Mouse (Mus musculus) heart, postnatal 0 days (tissue): Measurements from ENCODE around the gene Gm42906. TPM values are rescaled to one million over a fixed set of nuclear protein-coding genes. Genes with fewer than 3 reads are reported as not detected.

Source experiments
- ATAC-seq: fragments of 200-750 bp; cut with Nextera tagmentation; 2 replicates; pipeline ENCODE4 v1.8.0; 2017; ENCODE audit warnings: low read depth, moderate number of reproducible peaks, moderate library complexity; ENCODE audit not compliant: insufficient read depth
- DNase-seq: peaks from one replicate; pipeline ENCODE4 v3.0.0-alpha.2; 2016; ENCODE audit warnings: low spot score
- H3K27ac ChIP-seq: fragments of 300-500 bp; sonication (generic); 2 replicates; pipeline ENCODE4 v1.5.1; 2014; ENCODE audit warnings: low read depth, mild to moderate bottlenecking
- H3K27me3 ChIP-seq: fragments of 300-500 bp; sonication (generic); 2 replicates; pipeline ENCODE4 v1.6.1; 2014; ENCODE audit warnings: low read length, mixed read lengths; ENCODE audit not compliant: control insufficient read depth, insufficient read depth
- H3K36me3 ChIP-seq: fragments of 300-500 bp; sonication (generic); replicated peaks from 2 replicates; pipeline ENCODE4 v1.6.1; 2014; ENCODE audit warnings: low read length, mixed read lengths; ENCODE audit not compliant: control insufficient read depth, insufficient read depth
- H3K4me1 ChIP-seq: fragments of 300-500 bp; sonication (generic); 2 replicates; pipeline ENCODE4 v1.6.1; 2014; ENCODE audit warnings: antibody characterized with exemption; ENCODE audit not compliant: control insufficient read depth, insufficient read depth
- H3K4me2 ChIP-seq: fragments of 300-500 bp; sonication (generic); 2 replicates; pipeline ENCODE4 v1.6.1; 2014; ENCODE audit warnings: low read depth, mild to moderate bottlenecking, low read length, moderate library complexity
- H3K4me3 ChIP-seq: fragments of 300-500 bp; sonication (generic); 2 replicates; pipeline ENCODE4 v1.5.1; 2014; ENCODE audit warnings: low read depth, low read length
- H3K9ac ChIP-seq: fragments of 300-500 bp; sonication (generic); replicated peaks from 2 replicates; pipeline ENCODE4 v1.6.1; 2014; ENCODE audit warnings: low read depth, low read length, mixed read lengths
- H3K9me3 ChIP-seq: fragments of 300-500 bp; sonication (generic); replicated peaks from 2 replicates; pipeline ENCODE4 v1.6.1; 2016; ENCODE audit warnings: low read length; ENCODE audit not compliant: control insufficient read depth
- CTCF ChIP-seq: IDR thresholded peaks from 2 replicates; pipeline ENCODE4 v1.5.1; 2016; ENCODE audit warnings: antibody characterized with exemption, control low read depth, low read depth
- EP300 ChIP-seq: IDR thresholded peaks from 2 replicates; pipeline ENCODE4 v1.6.1; 2016; ENCODE audit warnings: antibody characterized with exemption, low read depth
- WGBS: fragments of 180-500 bp; shearing (Covaris S2); extraction: QIAGEN DNeasy Blood & Tissue Kit; methylation state at CpG from one replicate; pipeline ENCODE4 v1.1.7; 2014; 5-methylcytosine and 5-hydroxymethylcytosine counted together
- polyA plus RNA-seq: library from polyadenylated mRNA; unstranded; fragments of >200 nt; fragmentation: Nextera tagmentation; extraction: Ambion mirVana; gene quantifications from 2 replicates; pipeline ENCODE4 v1.2.1, GENCODE M21; 2015
- total RNA-seq: library from RNA; depleted of rRNA; stranded (reverse); fragments of >200 nt; gene quantifications from 2 replicates; pipeline ENCODE4 v1.2.3, GENCODE M21; 2014; ENCODE audit warnings: low replicate concordance

The Gm42906 gene
- total and polyA plus RNA-seq, 2 experiments from 2014 or later = not detected

DNA sequence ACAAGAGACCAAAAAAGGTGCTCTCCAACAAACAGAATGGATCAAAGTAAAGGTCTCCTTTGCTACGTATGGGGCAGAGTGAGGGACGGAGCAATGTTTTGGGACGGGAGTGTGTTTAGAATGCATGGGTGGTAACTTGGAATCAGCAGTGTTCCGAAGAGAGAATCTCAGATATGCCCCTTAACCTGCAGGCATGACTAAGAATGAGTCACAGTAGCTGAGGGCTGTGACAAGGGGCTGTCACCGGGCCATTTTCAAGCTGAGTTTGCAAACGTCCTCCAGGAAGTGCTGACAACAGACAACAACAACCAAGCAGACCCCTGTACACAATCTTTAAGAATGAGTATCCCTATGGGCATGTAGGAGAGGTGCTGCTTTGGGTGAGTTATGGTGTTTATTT lies 153.7 kb downstream of the Gm42906 start:
- Histone ChIP-seq H3K9ac (no peak overlapping the region), H3K4me3 (no peak overlapping the region), H3K4me1 (no peaks in the 10 kb centered on the region), H3K27me3 (no peaks in the 10 kb centered on the region), H3K27ac (no peak overlapping the region), H3K4me2 (no peak overlapping the region), H3K9me3 (no peaks in the 10 kb centered on the region), H3K36me3 (no peaks in the 10 kb centered on the region)
- ATAC-seq = no peak
- no peak for DNase-seq
- 45% methylated on average over 6 of the region's 6 CpGs for WGBS
- TF ChIP-seq EP300 (no peak), CTCF (no peak)

DNA sequence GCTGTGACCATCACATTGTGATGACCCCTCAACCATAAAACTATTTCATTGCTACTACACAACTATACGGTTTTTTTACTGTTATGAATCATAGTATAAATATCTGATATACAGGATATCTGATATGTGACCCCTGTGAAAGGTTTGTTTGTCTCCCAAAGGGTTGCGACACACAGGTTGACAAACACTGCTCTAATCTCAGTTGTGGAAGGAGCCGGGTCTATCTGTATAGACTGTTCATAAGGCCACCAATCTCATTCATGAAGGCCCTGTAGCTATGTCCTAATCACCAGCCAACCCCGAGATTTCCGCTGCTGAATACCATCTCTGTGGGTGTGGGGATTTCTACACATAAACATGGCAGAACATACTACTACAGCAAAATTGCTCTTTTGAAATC lies 157.1 kb downstream of the Gm42906 start:
- Histone ChIP-seq H3K9me3 (no peaks in the 10 kb centered on the region), H3K4me1 (no peaks in the 10 kb centered on the region), H3K27ac (no peak overlapping the region), H3K9ac (no peak overlapping the region), H3K4me3 (no peak overlapping the region), H3K36me3 (no peaks in the 10 kb centered on the region), H3K27me3 (no peaks in the 10 kb centered on the region), H3K4me2 (no peak overlapping the region)
- TF ChIP-seq CTCF (no peak), EP300 (no peak)
- ATAC-seq (no peak), DNase-seq (no peak)
- WGBS = 84% methylated on average over 5 of the region's 5 CpGs

DNA sequence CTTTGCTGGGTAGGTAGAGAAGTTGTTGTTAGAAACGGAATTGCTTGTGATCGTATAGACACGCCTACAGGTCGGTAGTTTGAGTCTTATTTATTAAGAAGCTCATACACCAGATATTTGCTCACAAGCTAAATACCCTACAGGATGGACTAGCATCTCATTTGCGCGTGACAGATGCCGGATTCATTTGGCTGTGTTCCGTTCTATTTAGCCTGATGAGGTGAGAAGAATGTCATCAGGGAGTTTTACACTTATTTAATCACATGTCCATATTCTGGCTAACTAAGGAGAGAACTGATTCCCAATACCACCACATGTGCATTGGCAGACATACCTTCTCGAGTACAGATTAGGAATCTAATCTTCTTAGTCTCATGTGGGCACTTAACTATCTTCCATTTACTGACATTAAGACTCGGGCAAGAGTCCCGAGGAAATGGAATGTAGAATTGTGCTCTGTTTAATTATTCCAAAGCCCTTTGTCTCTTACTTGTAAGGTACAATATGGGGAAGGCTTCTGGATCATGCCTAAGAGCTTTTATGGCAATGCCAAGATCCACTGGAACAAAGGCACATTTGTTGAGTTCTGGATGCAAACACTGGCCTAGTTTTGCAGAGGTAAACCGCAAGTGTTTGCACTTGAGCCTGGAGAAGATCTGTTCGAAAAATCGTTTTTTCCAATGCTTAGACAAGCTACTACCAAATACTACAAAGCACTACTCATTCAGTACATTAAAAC lies 160.9 kb downstream of the Gm42906 start:
- ATAC-seq (no peak), DNase-seq (no peak)
- H3K27me3 ChIP-seq = no peaks in the 10 kb centered on the region
- TF ChIP-seq CTCF (no peak), EP300 (no peak)
- no peak overlapping the region for H3K4me3 ChIP-seq
- H3K4me1 ChIP-seq = no peaks in the 10 kb centered on the region
- H3K36me3 ChIP-seq = no peaks in the 10 kb centered on the region
- H3K9me3 ChIP-seq = no peaks in the 10 kb centered on the region
- 75% methylated on average over 14 of the region's 14 CpGs for WGBS
- no peak overlapping the region for H3K27ac ChIP-seq
- H3K4me2 ChIP-seq = no peak overlapping the region
- no peak overlapping the region for H3K9ac ChIP-seq

DNA sequence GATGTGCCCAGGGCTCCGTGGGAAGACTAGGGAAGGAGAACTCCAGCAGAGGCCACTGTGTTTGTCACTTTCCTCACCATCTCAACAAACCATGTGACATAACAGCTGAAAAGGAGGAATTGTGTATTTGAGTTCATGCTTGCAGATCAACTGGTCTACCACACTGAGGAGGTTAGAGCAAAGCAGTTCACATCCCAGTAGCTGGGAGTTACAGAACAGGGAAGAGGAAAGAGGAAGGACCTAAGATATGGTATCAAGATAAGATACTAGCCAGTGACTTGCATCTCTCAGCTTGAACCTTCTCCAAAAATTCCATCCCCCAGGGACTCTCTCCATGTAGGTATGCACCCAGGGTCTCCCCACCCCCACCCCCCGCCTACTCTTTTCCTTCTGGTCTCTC lies 166.4 kb downstream of the Gm42906 start:
- H3K27ac ChIP-seq = no peak overlapping the region

DNA sequence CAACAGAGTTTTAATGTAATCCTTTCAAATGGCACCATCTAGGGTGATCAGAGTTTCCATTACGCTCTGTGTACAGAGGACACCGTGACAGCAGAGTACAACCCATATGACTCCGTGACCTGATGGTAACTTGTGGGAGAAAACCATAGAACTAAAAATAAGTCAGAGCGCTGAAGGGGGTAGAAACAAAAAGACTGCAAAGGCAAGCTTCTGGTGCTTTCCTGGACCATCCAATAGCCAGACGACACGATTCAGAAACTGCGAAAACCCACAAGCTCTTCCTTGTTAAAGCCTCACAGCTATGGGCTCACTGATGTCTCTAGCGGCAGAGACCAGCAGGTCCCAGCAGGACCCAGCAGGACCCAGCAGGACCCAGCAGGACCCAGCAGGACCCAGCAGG lies 175.8 kb downstream of the Gm42906 start:
- no peak for DNase-seq
- peak; percentile 67; the same call in 1 of the 2 replicates for ATAC-seq
- 35% methylated on average over 8 of the region's 8 CpGs for WGBS
- TF ChIP-seq EP300 (no peak), CTCF (peak; percentile 19; the same call in 1 of the 2 replicates)
- Histone ChIP-seq H3K4me2 (peak overlapping the region; percentile 17; the same call in 1 of the 2 replicates), H3K4me1 (peaks cover under 1% of the 10 kb centered on the region; the same call in 1 of the 2 replicates), H3K4me3 (0 out of 2 replicates have a peak overlapping the region, but pooled peaks have one; percentile 6), H3K36me3 (no peaks in the 10 kb centered on the region), H3K27ac (no peak overlapping the region), H3K9me3 (no peaks in the 10 kb centered on the region), H3K27me3 (no peaks in the 10 kb centered on the region), H3K9ac (no peak overlapping the region)

More for the DNA sequence above, 166.4 kb downstream of the Gm42906 start:
- Histone ChIP-seq H3K36me3 (no peaks in the 10 kb centered on the region), H3K9ac (no peak overlapping the region), H3K4me2 (no peak overlapping the region), H3K4me3 (no peak overlapping the region), H3K27me3 (no peaks in the 10 kb centered on the region), H3K9me3 (no peaks in the 10 kb centered on the region), H3K4me1 (no peaks in the 10 kb centered on the region)
- TF ChIP-seq CTCF (no peak), EP300 (no peak)
- 82% methylated on average over 2 of the region's 2 CpGs for WGBS
- no peak for ATAC-seq
- no peak for DNase-seq
